Mouse (Mus musculus) adrenal gland, adult (tissue): ENCODE results near the gene Fhit.
A peak's percentile ranks its signal among the peaks of the same experiment; 100 is the strongest.

Source experiments
- DNase-seq, 2 experiments: peaks; one replicate each; pipeline ENCODE4 v3.0.0; 2022 to 2023; ENCODE audit warnings: low spot score in 1 of 2; ENCODE audit not compliant: inconsistent age in 2 of 2

Fhit gene

DNA sequence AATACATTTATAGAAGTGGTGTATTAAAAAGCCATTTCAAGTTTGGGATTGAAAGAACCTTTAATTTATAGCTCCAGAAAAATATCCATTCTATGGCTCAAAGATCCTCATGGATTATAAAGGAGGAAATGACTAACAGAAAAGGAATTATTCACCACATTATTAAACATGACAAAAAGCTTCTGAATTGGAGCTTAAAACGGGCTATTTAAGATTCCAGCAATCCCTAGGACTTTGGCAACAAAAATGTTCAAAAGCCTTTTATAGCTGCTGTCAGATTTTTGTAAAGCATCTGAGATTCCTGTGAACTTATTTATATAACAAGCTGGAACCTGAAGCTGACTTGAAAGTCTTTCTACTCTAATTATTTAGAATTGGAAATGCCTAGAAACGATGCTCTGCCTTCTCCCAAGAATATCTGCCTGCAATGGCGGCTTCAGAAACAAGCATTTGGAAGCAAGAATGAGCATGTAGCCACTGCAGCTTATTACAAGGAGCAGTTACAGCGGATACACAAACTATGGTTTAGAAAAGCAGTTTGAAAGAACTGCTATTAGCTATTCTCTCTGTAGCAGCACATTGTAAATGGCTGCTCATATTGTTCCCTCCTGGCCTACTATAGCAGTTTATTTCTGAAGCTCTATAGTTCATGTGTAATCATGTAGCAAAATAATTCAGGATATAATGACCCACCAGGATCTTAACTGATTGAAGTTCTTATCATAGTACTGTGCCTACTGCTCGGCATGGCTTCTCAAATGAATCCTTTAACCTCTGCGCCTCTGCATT is 995.0 kb downstream of the Fhit start:
- DNase-seq = no peak

DNA sequence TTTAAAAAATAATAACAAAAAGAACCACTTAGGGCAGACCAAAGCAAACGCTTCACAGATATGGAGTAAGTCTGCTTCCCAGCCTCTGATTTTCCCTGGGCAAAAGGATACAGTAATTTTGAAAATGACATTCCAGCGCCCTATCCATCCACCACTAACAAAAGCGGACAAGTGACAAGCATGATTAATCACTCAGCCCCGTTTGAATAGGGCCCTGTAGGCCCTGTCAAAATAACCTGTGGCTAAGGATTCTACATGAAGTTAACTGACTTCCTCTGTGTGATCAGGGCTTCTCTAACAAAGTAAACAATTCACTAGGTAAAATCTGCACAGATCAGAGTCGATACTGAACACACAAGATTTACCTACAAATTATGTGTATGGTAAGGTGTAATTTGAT is 1012.0 kb downstream of the Fhit start:
- no peak for DNase-seq

DNA sequence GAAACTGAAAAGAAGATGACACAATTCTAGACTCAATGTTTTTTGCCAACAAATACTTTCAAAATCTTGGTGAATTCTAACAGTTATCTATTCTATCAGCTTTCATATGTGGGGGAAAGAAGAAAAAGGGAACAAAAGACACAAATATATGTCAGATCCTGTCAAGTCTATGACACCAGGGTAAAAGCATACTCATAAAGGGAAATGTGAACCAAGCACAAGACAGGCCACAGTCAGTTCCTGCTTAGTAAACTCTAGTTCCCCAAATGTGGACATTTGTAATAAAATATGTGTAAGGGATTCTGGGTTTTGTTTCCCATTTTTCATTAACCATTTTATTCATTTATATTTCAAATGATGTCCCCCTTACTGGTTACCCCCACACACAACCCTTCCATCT is 1022.5 kb downstream of the Fhit start:
- DNase-seq = no peak

DNA sequence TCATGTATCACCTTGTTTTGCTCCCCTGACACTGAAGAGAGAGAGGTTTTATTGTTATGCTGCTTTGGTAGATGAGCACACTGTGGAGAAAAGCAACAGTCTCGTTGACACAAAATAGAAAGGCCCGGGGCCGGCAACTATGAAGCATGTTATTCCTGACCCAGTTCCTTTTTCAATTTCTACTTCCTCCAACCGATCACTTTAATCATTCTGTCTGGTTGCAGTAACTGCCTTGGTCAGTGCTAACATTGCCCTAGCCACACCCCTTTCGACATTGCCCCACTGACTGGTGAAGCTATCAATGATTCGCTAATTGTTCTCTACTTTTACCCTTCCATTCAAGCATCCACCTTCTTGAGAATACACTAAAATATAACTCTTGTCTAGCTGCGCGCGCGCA is 1028.0 kb downstream of the Fhit start:
- DNase-seq = no peak

DNA sequence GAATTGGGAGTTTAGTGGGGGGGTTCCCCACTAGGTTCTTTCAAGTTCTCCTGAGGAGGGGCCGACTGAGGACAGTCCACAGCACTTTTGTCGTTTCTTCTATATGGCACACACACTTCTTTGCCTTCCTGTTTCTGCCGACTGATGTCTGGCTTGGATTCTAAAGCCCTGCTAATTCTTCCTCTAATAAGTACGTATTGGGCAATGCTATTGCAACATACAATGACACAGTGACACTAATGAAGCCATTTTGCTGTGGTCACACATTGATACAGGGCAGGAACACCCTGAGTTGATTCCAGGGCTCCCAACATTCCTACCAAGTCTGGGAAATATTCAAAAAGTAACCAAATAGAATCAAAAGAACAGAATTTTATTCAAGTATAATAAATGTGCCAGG is 1032.2 kb downstream of the Fhit start:
- no peak for DNase-seq

DNA sequence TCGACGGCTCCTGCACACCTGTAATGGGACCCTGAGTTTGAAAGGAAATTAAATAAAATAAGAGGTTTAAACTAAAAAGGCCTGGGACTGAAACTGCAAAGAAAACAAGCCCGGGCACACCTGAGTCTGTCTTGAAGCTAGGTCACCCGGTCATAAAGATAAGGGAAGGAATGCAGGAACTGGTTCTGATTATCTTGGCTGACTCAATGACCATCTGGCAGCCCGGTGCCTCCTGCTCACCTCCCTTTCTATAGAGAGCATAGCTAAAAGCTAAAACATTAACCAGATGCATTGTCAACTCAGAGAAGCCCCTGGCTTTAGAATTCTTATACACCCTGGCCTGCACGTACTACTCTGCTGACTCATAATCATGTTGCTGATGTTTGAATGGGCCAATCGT is 1032.7 kb downstream of the Fhit start:
- DNase-seq = no peak

DNA sequence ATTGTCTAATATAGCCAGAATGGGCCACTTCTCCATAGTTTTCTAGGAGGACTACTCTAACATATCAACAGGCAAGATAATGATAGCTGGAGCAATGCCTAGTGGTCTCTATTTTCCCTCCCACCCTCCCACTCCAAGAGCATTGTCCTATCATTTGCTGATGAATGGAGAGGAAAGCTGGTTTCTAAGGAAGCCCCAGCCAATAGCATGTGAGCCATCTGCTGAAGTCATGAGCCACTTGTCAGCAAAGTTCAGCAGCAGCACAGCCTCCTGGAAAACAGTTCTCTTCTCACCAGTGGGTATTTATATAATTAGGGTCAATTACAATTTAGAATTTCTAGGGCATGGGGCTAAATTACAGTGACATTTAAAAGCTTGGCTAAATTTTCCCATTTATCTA is 1035.3 kb downstream of the Fhit start:
- no peak for DNase-seq

DNA sequence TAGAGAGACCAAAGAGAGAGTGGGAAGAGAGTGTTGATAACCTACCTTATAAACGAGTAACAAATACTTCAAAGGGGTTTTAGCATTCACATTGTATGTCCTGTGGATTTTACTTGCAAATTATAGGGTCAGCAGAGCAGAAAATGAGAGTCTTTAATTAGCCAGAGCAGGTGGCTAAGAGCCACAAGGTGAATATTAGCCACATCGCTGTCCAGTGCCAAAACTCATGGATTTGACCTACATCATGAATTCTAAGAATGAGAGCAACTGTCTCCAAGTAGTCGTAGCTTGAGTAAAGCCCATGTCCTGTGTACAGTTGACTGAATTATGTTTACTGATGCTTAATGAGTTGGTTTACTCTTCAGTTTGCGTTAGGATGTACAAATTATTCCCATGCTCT is 1039.7 kb downstream of the Fhit start:
- DNase-seq = no peak

DNA sequence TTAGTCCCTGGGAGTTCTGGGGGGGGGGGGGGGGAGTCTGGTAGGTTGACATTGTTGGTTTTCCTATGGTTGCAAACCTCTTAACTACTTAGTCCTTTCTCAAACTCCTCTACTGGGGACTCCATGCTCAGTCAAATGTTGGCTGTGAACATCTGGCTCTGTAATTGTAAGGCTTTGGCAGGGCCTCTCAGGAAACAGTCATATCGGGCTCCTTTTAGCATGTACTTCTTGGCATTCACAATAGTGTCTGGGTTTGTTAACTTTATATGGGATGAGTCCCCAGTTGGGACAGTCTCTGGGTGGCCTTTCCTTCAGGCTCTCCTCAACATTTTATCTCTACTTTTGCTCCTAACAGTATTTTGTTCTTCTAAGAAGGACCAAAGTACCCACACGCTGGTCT is 1065.6 kb downstream of the Fhit start:
- DNase-seq = no peak

DNA sequence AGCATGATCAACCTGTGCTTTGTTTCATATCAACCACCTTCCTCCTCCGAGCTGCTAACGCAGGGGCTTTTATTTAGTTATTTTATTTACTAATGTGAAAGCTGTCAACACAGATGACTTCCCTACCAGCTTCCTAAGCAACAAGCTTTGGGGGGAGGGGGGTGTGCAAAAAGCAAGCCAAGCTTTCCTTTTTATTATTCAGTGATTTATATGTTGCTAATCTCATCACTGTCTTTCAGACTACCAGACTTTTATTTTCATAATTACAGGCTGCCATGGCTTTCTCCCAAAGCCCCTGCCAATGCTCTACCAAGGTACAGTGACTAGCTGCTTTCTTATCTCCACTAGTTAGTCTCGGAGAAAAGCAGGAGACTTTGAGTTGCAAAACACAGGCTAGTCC is 1082.8 kb downstream of the Fhit start:
- no peak for DNase-seq

DNA sequence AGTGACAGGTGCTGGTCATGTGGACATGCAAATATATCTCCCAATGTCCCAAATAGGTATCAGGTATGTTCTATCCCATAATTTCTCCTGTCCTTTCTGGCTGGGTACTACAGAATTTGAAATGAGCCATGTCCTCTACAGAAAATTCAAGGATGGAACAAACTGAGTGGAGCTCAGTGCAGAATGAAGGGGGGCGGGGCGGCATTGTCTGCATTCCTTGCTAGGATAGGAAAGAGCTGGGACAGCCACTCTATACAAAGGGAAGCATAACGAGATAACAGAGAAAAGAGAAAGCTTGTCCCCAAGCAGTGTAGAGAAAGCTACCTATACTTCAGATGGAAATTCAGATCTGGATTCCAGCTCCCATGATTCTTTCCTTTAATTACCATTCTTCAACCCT is 1111.9 kb downstream of the Fhit start:
- DNase-seq = no peak

DNA sequence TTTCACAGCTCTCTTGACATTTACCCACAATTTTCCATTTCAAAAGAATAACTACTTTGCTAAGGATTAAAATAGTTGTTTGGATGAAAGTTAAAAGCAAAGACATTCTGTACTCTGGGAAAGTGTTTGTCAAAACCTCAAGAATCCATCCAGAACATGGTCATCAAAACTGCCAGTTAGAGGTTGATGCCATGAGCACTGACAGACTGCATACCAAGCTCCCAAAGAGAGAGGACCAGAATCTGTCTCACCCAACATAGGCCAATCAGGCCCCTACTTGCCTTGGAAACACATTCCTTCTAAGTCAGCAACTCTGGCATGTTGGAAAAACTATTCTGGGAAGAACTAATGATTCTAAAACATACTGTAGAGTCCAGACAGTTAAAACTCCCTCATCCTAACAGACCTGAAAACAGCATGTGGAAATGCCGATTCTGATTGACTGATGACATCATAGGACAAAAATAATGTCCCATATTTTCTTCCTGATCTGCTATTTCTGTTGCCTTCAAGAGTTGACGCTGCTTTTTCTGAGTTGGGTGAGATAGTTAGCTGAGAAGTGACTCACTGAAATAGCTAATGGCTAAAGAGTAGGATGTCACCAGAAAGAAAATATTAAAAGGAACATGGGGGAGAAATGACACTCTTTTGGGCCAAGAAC is 1114.6 kb downstream of the Fhit start:
- DNase-seq = no peak

DNA sequence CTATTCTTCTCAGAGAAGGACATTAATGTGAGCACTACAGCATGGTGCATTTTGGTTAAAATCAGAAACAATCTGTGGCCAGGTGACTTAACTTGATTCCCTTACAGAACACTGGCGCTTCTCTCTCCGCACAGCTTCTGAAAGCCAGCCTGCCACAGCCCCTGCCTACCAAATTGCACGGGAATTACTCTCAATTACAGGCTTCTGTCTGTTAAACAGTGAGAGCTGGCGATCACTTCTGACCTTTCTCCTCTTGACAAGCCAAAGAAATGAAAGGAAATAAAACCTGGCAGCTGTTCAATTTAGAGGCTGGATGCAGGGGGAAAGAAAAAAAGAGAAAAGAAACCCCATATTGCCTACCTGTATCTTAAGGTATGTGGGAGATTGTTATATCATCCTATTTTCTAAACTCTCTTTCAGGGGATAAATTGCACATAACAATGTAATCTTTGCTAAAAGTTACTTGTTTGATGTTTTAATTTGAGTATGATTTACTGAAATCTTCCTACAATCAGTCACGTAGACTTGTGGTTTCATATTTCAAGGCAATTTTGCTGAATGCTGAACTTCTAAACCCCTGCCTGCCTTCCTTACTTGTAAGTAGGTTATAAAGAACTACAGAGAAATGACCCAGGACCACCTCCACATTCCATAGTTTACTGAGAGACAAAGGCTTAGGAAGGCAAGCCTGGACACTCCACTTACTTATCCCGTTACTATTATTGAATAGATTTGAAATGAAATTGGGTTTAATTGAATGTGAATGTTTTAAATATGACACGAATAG is 1115.3 kb downstream of the Fhit start:
- peak; percentile 6 to 64 for DNase-seq

DNA sequence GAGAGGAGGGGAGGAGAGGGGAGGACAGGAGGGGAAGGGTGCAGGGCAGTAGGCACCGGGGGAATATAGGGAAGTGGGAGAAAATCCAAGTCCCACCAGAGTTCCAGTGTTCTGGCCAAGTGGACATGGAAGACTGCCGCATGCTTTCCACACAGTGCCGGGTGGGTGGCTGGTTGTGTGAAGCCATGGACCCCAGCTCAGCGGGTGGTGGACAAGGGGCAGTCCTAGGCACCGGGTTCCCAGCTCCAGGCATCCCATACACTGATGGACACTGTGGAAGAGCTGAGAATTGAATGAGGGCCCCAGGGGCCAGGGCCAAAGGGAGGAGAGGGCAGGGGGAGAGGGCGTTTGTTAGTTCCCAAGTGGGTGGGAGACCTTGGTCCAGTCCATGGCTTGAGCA is 1123.8 kb downstream of the Fhit start:
- no peak for DNase-seq

DNA sequence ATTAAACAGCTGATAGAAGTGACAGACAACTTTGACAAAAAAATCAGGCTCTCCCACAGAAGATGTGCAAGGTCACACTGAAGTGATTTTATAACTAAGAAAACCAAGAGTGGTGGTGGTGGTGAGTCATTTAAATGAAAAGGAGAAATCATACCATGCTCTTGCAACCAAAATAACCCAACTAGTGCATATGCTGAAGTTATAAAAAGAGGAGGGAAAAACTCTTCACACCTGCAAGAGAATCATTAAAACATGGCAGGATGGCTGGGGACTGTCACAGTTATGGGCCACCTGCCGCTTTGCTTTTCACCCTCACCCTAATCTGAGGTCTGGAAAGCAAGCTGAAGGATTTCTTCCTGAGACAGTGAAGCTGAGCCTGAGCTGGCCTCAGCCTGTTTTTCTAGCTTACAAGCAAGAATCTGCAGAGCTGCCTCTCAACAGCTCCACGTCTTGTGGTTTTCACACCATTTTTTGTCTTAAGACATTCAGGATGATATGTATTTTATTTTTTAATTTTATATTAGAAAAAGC is 1125.1 kb downstream of the Fhit start:
- DNase-seq = no peak

DNA sequence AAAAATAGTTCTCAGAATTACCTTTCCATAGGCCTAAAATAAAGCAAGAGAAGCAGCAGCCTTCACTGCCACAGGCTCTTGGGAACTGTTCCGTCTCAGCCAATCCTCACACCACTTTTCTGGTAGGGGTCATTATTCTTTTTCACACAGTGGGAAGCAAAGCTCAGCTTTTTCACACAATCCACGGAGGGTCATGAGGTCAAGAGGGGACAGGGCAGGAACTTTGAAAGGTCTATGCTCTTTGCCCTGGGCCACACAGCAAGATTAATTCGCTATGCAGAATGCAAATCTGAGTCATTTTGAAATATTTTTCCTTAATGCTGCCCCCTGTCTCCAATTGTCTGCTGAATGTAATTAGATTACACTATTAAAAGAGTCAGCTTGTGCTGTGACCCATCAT is 1126.2 kb downstream of the Fhit start:
- no peak for DNase-seq

DNA sequence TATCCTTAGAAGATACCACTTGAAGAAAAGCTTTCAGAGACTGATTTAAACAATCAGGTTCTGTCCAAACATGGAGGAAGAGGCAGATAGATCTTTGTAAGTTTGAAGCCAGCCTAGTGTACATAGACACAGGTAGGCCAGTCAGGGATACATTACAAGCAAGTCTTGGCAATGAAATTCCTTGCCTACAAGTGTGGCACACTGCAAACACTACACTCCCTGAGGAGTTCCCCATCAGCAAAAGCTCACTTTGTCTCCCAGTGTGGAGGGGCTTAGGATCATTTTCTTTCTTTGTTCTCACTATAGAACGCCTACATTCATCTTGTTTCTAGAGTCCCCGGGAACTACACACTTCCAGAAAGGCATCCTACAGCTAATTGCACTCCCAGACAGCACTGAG is 1126.6 kb downstream of the Fhit start:
- DNase-seq = no peak

DNA sequence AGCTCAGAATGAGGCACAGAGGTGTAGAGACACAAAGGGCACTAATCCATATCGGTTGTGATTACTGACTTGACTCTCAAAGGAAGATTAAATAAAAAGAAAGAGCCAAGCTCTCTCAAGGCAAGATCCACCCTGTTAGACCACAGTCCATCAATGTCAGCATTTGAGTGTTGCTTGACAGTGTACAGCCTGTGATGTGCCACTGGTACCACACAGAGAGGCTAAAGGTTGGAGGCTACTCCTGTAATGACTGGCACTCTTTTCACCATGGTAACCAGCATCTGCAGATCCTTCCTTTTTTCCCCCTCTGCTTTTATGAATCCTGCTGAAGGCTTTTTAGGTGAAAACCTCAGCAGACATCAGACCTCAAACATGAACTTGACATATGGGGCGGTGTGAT is 1138.5 kb downstream of the Fhit start:
- DNase-seq = no peak

DNA sequence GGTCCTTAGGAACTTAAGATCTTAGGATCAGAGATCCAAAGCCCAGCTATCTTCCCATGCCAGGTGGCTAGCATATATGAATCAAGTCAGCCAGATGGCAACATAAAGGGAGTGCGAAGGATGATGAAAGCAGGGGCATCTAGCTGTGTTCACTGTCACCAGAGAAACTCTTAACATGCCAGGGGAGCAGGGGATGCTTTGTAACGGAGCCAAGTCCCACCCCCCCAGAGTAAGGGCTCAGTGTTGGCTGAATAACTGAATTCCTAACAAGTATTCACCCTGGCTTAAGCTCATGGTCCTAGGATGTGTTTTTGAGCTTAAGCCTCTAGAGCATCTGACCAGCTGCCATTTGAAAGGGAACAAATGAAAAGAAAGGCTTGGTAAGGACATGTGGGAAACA is 1139.5 kb downstream of the Fhit start:
- no peak for DNase-seq

DNA sequence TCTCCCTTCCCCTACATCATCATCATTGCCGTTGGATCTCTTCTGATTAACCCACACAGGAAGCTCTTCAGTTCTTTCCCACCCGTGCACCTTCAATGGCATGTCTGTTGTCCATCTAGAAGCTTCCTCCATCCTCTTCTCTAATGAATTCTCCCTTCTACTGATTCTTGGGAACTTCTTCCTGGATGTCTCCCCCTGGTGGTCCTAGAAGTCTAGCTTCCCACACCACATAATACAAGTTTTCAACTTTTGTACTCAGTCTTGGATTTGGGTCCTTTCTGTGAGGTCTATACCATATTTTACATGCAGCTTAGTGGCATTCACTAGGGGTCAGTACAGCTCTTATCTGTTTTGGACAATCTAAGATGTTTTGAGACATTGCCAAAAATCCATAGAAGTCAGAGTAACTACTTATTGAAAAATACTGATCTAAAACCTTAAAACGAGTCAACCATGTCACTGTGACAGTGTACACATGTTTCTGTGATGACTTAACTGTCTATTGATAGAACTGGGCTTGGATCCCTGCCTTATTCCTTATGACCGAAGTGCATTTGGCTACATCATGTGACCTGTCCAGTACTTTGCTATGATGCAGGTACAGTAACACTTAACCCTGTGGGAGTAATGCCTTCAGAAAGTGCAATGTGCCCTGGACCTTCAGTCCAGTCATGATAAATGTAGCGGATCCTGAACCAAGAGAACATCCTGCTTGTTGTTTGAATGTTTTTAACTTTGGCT is 1141.3 kb downstream of the Fhit start:
- DNase-seq = peak in 1 of 2 experiments; percentile 30

DNA sequence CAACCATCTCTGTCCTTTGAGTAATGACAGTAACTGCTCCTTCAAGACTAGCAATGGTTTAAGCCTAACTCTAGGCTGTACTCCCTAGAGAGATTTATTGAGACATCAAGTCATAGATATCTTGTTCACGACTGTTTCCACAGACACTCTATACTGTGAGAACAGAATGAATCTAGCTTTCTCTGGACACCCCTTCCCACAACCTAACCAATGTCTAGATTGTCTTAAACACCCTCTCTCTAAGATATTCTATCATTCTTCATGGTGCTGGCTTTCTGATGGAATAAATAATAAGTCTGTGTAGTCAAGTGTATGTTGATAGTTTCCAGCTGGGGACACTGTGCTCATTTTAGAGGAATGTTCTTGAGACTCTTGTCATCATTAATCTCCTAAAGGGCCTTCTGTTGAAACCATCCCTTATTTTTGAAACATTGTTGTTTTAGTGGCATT is 1148.0 kb downstream of the Fhit start:
- DNase-seq = no peak
